Mouse (Mus musculus) lung, postnatal 25 days (tissue): ENCODE data around the gene Nckap1l.
"Not testable (repeated sequence)": the region's sequence is repeated elsewhere in the genome, so short reads cannot be mapped to it uniquely, and the experiment has no call there.

Experiments used
- DNase-seq: peaks from one replicate; pipeline ENCODE4 v3.0.0; 2022; ENCODE audit warnings: low spot score

Nckap1l gene

DNA sequence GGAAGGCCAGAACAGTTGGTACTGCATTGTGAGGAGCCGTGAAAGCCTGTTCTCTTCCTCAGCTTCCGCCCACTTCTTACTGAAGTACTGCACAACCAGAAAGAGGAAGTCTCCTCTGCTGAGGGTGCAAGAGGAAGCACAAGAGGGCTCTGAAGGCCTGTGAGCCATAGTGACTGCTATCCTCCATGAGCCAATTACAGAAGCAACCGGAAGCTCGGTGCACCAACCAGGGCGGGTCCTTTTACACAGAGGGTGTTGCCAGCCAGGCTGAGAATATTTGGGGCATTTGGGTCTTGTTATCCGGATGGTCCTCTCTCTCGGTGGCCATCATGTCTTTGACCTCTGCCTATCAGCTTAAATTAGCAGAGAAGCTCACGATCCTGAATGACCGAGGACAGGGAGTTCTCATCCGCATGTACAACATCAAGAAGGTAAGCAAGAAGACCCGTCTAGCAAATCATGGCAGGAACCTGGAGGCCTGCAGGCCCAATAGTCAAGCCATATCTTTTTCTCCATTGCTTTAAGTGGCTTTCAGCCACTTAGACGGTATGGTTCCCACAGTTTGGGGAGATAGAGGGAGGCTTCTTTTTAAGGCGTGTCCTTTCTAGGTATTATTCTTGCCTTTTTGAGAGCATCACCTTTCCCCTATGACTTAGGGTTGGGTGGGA lies at the start of gene Nckap1l:
Gene Nckap1l (plus strand): TSS at position 244 of the 668 bp plus-strand sequence.
- peak; percentile 83 for DNase-seq

DNA sequence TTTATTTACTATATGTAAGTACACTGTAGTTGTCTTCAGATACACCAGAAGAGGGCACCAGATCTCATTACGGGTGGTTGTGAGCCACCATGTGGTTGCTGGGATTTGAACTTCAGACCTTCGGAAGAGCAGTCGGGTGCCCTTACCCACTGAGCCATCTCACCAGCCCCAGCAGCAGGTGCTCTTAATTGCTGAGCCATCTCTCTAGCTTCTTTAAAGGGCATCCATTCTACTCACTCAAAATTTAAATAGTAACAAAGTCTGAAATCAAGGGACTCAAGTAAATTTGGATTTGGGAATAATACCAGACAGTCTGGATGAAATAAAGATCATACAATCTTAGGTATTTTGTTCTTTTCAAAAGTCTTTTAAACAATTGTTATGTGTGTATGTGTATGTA lies 48.0 kb upstream of the Nckap1l start:
- not testable (repeated sequence) for DNase-seq

DNA sequence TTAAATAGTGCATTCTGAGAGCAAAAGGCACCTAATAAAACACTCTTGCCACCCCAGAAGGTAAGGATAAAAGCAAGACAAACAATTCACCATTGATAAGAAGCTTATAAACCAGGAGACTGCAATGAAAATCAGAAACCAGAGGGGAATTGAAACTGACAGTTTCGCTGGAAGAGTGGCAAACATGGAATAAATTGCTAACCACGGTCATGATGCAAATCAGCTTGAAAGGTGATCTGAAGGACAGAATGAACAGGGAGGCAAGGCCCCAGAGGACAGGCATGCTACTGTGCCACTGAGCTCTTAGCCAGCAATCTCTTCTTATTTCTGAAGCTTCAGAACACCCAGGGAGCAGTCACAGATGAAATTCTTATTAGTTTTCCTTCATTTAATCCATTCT lies 26.6 kb upstream of the Nckap1l start:
- no peak for DNase-seq

DNA sequence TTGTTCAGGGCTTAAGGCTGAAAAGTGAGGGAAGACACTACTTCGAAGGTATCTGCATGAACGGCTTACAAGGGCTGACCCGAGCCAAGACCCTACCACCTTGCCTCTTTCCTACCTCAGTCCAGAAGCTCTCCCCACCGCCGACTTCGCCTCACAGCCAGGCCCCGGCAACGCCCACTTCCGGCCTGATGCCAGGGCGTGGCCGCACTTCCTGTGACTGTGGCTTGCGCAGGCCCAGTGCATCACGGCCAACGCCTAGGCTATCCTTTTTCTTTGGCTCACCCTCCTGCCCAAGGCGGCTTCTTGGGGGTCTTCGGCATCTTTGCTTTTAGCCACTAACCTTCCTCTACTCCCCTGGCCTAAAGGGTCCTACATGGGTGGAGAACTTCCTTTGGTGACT lies 23.4 kb upstream of the Nckap1l start, which contains the start of gene Gtsf1:
Gene Gtsf1 (minus strand): TSS at position 230 of the 400 bp plus-strand sequence.
- DNase-seq, result no peak

DNA sequence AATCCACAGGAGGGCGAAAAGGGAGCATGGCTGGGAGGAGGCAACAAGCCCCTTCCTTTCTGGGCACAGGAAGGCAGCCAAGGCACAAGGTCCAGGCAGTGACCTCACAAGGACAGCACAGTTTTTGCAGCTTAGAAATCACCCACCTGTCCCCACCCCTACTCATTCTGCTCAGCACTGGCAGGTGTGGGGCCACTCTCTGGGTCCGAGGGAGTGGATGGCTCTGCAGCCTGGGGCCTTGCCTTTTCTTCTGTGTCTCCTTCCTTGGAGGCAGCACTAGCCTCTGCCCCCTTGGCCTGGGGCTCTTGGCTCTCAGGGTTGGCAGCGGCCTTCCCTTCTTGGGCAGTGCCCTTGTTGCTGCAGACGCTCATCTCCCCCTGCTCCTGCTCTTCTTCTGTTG lies 7.6 kb upstream of the Nckap1l start:
- DNase-seq, result not testable (repeated sequence)

DNA sequence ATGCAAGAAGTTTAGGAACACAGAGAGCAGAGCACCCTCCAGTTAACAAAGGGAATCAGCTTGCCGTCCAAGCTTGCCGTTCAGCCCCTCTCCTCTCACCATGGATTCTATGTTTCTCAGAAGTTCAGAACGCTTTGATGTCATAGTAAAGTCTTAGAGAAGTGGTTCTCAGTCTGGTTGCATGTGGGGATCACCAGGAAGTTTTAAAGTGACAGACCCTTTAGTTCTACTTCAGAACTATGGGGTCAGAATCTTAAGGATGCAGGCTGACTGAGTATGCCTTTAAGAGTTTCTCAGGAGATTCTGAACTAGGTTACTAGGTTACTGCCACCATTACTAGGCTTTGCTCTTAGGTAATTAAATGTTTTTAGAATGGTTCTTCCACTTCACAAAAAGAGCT lies 5.2 kb upstream of the Nckap1l start, which contains the start of gene Gtsf2:
Gene Gtsf2 (minus strand): TSS at position 101 of the 400 bp plus-strand sequence.
- no peak for DNase-seq

DNA sequence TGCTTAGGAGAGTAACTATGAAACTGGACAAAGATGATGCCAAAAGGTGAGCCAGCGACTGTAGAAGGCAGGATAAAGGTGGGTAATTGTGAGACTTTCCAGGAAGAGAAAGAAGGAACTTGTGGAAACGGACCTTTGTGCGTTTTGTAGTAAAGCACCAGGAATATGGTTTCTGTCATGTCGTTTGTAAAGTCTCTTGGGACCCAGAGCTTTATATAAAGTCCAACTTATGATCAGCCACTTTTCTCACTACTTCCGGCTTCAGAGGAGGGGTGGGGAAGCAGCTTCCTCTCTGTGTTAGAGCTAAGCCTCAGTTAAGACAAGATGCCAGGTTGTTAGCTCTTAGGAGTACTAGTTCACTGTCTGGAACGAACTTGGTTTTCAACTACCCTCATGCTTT lies 855 bp downstream of the Nckap1l start:
- DNase-seq, result no peak

DNA sequence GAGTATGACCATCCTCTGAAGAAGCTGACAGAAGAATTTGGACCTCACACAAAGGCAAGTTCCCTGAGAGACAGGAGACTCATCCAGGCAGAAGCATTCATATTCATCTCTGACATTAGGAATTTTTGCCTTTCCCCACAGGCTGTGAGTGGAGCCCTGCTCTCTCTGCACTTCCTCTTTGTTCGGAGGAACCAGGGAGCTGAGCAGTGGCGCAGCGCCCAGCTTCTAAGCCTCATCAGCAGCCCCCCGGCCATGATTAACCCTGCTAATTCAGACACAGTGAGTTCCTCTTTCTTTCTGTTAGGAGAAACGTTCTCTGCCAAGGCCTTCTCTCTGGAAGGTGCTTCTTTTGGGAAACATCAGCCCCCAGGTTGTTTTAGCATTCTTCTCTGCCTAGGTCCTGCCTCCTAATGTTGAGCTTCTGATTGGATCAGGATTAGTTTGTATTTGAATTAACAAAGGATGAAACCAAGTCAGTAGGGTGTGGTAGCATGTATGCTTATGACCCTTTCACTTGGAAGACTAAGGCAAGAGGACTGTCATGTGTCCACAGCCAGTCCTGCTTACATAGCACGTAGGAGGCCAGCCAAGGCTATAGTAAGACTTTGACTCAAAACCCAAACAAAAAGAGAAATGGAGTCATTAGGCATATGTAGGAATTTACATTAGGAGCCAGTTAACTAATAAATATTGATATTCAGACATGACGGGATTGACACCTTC lies 9.1 kb downstream of the Nckap1l start:
- DNase-seq, result no peak

DNA sequence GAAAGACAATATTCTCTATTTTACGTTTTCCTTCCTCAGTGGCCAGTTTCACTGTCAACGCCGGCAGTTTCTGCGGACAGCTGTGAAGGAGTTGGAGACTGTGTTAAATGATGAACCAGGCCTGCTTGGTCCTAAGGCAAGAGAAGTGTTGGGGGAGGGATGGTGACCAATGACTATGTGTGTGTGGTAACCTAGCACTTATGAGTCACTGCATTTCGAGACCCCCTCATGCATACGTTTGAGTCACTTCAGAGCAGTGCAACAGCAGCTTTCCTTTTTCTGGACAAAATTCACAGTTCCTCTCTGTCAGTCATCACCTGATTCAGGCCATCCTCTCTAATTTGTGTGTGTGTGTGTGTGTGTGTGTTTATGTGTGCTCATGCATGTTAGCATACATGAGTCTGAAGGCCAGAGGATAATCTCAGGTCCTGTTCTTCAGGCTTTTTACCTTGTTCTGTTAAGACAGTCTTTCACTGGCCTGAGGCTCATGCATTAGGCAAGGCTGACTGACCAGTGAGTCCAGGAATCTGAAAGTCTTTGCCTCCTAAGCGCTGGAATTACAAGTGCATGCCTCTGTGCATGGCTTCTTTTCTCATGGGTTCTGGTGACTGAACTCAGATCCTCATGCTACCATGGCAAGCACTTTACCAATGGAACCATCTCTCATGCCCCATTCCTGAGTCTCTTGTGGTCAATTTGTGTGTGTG lies 18.0 kb downstream of the Nckap1l start:
- DNase-seq, result no peak

DNA sequence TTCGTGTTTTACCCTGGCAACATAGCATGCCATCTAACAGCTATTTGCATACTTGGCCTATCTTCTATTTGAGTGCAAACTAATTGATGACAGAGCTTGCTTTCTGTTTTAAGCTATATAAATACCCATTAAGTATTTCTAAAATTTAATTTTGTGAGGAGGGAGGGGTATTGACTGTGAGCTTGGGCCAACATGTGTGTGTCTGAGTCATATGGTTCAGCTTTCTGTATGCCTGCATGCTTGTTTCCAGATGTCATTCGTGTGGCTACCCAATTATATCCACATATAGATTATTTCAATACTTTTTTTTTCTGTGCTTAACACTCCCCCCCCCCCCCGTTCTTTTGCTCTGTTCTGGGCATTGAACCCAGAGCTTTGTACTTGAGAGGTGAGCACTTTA lies 18.7 kb downstream of the Nckap1l start:
- no peak for DNase-seq

DNA sequence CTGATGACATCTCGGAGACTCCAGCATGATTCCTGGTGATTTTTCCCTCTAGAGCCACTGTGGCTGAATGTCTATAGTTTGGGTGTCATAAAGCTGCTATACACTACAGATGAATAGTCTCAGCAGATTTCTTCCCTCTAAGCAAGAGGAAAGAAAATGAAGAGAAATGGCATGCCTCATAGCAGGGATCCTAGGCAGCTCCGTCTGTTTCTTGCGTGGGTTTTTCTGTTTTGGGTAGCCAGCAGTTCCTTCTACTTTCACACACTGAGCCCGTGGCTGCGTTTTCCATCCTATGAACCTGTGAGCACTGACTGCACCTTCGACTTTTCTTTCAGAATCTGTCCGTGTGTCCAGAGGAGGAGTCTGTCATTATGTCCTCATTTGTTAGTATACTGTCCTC lies 19.6 kb downstream of the Nckap1l start:
- no peak for DNase-seq

DNA sequence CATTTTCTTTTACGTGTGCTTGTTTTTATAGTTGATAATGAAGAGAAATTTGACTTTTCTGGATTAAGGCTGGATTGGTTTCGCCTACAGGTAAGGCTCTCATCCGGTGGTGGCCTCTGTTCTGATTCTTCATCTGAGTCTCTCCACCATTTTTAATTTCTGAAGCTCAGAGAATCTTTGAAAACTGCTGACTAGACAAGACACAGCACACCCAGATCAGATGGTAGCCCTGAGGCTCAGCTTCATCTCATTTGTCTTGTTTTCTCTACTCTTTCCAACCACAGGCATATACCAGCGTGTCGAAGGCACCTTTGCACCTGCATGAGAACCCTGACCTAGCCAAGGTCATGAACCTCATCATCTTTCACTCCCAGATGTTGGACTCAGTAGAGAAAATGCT lies 20.2 kb downstream of the Nckap1l start:
- DNase-seq, result no peak

DNA sequence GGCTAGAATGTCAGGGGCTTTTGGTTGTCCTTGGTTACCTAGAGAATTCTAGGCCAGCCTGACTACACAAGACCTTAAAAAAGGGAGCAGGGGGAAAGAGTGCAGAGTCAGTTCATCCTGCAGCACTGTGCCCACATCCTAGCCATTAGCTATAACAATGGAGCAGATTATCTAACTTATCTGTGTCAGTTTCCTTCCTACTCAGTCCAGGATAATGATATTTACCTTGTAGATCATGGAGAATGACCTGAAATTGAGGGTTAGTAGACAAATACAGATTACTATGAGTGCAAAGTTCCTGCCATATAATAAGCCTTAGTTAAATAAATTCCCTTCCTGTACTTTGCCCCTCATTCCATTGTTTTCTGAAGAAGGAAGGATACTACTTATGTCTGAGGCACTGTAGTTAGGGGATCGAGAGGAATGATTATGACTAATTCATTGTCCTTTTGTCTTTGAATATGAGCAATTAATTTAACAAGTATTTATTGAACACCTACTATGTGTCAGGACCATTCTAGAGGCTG lies 25.5 kb downstream of the Nckap1l start:
- no peak for DNase-seq

DNA sequence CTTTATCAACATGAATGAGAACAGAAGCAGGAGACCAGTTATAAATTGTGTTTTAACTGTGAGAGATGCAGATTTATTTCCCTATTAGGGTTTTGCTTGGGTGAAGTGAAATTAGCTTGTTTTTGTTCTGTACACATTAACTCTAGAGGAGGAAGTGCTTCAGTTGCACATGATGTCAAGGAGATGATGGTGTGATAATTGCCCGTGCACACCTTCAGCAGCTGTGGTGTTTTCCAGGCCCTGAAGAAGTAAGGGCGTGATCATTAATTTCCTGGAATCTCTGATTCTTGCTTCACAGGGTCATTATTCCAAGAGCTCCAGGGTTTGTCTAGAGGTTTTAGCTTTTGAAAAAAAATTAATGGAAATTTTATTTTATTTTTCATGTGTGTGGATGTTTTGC lies 26.5 kb downstream of the Nckap1l start:
- no peak for DNase-seq

DNA sequence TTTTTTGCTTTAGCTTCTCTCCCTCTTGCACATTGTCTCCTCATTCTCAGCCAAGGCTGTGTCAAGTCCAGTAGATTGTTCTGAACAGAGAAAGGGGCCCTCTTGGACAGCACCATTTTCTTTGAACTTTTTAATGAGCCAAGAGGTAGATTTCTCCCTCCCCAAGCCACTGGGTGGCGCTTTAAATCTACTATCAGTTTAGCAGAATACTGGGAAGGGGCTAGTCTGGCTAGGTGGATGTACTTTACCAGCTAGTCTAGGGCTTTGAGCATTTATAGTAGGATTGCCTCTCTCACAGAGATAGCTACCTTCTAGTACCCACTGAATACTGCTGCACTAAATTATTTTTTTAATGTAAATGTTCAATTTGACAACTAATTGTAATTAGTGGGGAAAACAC lies 28.9 kb downstream of the Nckap1l start:
- DNase-seq, result no peak

DNA sequence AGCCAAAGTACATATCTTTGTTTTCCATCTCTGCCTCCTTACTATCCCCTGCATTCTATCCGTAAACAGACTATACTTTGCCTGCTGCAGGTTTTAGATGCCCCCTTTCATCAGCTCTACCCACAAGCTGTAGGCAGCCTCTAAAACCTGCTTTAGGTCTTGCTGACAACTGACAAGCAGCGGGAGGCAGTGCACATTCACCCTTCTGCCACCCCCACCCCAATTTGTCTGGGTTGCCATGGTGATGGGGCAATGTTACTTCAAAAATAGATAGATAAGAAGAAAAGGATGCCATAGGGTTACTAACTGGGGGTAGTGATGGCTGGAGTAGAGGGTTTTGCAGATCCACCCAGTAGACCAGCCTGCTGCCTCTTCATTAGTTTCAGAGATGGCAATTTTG lies 30.9 kb downstream of the Nckap1l start:
- no peak for DNase-seq

DNA sequence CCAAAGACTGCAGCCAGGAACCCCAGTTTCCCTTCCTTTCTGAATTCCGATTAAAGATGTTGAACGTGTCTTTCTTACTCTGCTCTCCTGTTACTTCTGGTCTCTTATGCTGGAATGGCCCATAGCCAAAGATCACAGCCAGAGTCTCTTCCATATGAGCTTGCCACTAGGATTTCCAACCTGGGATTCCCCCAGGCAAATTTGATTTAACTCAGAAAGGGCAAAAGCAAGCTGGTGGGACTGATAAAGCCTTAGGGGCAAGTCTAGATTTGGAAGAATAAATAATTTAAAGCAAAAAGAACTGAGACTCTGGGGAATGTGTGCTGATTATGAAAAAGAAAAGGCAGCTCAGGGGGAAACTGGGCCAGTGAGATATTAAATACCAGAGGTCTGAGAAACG lies 31.5 kb downstream of the Nckap1l start:
- DNase-seq, result no peak

DNA sequence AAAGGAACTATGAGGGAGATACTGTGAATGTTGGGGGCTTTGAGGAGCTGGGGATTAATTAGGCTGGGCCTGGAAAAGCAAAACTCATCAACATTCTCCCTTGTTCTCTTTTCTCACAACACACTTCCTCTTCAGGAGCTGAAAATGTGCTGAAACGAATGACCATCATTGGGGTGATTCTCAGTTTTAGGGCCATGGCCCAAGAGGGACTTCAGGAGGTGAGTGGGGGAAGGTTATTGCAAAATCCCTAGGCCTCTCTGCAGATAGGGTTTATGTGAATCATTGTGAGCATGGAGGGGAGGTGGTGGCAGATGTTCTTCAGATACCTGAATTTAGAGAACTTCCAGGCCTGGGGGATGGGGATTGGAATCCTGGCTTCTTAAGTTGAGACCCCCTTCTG lies 33.1 kb downstream of the Nckap1l start:
- DNase-seq, result no peak

DNA sequence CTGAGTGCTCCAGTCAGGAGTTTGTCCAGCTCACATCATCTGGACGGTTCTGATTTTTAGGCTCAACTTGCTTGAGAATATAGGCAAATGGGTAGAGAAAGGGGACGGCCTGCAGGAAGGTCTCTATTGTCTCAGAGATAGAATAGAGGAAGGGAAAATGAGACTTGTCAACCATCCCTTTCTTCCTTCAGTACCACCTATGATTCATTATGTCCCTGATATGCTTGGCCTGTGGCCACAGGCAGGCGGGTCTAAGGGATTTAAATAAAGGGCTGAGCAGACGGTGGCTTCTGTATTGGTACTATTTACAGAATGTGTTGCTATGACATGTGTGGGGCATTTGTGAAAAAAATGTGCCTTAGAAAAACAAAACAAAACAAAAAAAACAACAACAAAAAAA lies 34.7 kb downstream of the Nckap1l start:
- DNase-seq, result no peak

DNA sequence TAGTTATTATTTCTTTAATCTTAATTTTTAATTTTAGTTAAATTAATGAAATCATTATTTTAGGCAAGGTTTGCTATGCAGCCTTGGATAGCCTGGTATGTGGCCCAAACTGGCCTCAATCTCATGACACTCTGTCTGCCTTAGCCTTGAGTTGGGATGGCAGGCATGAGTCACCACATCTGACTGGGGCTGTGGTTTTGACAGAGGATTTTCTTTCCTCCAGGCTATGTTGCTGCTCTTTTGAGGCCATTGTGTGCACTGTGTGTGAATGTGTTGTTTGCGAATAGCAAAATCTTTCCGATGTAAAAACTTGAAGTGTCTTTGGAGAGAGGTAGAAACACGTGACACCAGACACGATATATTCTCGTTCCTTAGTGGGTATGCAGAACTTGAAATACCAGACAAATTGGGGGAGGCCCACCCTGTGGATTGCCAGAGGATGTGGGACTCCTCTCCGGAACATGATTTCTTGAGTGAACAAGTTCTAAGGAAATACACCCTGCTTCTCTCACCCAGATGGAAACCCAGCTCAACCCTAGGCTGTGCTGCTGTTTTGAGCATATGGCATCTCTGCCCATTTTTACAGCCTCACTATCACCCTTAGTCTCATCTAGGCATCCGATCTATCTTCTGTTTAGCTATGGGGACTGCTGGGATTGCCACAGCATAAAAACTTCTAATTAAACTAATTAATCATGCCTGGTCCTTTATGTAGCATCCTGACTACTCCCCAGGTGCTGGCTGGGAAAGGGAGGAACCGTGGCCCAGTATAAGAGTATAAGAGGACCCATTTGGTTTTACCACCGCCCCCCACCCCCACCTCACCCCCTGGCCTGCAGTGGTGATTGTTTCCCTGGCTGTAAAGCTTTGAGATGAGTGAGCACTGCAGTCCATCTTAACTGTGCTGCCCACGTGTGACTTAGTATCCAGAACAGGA lies 42.9 kb downstream of the Nckap1l start:
- DNase-seq, result no peak

DNA sequence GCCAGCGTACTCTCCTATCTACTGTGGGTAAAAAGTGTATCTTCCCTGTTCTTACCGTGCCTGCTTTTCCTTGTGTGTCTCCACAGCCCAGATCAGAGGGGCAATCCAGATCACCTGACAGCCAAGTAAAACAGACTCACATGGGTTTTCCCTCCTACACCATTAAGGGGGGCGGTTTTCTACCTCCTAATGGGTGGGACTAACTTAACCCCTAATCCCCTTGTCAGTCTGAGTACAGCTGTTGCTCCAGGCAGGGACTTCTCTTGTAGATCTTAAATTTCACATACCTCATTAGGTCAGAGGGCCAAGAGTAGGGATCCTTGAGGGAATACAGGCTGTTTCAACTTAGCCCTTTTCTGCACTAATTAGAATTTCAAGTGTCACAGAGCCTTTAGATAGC lies 44.6 kb downstream of the Nckap1l start:
- DNase-seq, result no peak

DNA sequence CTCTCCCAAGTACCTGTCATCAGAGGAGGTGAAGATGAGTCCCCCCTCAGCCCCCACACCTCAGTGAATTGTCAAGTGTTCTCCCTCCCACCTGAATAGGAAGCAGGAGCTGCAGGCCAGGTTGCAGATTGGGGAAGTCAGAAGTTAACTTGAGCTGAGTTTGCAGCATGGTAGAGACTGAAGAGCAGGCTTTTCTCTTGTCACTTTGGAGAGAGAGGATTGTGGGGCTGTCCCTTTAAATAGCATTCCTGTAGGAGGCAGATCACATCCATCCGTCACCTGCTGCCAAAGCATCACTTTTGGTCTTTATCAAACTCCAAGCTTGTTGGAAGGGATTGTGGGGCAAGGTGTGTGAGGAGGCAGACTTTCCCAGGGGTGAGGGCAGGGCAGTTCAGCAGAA lies 47.1 kb downstream of the Nckap1l start:
- no peak for DNase-seq
